Mouse (Mus musculus): ENCODE data around the gene Sept9. TPM values are rescaled to one million over a fixed set of nuclear protein-coding genes. Genes with fewer than 3 reads are reported as not detected.

Gene Sept9
- polyA plus RNA-seq, 1 experiment from 2014 or later, result 186 TPM

DNA sequence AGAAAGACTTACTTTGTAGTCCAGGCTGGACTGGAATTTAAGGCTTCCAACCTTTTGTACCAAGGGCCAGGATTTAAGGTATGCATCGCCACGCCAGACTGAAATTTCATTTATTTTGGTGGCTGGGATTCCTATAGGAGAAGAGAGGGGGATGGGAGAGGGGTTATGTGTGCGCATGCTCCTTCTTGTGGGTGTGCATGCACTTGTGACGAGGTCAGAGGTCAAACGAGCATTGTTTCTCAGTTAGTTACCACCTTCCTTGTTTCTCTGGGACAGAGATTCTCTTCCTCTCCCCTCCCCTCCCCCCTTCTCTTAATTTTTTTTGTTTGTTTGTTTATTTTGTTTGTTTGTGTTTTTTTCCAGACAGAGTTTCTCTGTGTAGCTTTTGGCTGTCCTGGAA is 8.0 kb downstream of the Sept9 start:
- H3K36me3 ChIP-seq, result no peaks in the 10 kb centered on the region
- WGBS, result 54% methylated on average over 5 of the region's 5 CpGs
- 0 out of 2 replicates have a peak overlapping the region, but pooled peaks have one; percentile 56 for H3K27ac ChIP-seq
- DNase-seq (ENCODE audit: low spot score), result no peak
- H3K27me3 ChIP-seq (ENCODE audit: insufficient read depth, poor library complexity, severe bottlenecking), result peaks cover 23% of the 10 kb centered on the region
- H3K4me3 ChIP-seq, result no peak overlapping the region
- H3K9me3 ChIP-seq, result no peaks in the 10 kb centered on the region
- H3K4me1 ChIP-seq (replicated peaks), result peaks cover 44% of the 10 kb centered on the region

DNA sequence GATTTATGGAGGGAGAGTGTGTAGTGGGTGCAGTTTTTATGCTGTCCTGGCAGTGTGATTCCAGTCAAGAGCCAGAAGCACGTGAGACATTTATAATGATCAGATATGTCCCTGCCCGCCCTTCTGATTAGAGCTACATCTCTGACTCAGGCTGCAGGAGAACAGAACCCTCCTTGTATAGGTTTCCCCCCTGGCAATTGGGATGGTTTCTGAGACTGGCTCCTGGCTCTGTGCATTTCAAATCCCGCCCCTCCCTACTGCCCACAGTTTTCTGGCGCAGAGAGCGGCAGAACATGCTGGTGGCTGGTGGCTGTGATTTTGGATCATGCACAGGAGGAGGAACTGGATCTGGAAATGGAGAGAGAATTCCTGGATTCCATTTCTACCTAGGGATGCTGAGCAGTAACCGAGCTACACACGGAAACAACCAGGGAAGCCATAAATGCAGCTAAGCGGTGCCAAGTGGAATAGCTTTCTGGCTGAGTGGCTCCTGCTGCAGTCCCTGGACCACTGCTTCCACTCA is 8.8 kb downstream of the Sept9 start:
- Histone ChIP-seq H3K27ac (0 out of 2 replicates have a peak overlapping the region, but pooled peaks have one; percentile 56), H3K9me3 (no peaks in the 10 kb centered on the region), H3K4me1 (replicated peaks) (peaks cover 42% of the 10 kb centered on the region), H3K4me3 (no peak overlapping the region), H3K36me3 (no peaks in the 10 kb centered on the region), H3K27me3 (ENCODE audit: insufficient read depth, poor library complexity, severe bottlenecking) (peaks cover 16% of the 10 kb centered on the region; the same call in 1 of the 2 replicates)
- WGBS, result 78% methylated on average over 8 of the region's 8 CpGs
- no peak for DNase-seq (ENCODE audit: low spot score)

DNA sequence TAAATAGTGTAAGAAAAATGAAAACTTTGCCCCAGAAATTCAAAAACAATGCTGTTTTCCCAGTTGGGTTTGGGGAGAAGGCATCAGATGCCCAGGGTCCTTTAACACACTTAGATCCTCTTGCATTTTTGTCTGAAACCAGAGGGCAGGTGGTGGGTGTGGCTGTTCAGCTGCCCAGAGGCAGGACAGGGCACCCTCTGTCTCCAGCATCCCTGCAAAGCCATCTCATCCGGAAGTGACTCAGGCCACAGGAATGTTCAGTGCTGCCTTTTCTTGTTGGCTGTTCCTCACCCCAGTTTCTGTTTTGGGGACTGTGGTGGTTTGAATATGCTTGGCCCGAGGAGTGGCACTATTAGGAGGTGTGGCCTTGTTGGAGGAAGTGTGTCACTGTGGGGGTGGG is 17.3 kb downstream of the Sept9 start:
- Histone ChIP-seq H3K27ac (no peak overlapping the region), H3K27me3 (ENCODE audit: insufficient read depth, poor library complexity, severe bottlenecking) (no peaks in the 10 kb centered on the region), H3K36me3 (no peaks in the 10 kb centered on the region), H3K4me1 (replicated peaks) (peaks cover 6% of the 10 kb centered on the region), H3K4me3 (no peak overlapping the region), H3K9me3 (no peaks in the 10 kb centered on the region)
- WGBS, result 71% methylated on average over 2 of the region's 2 CpGs
- DNase-seq (ENCODE audit: low spot score), result no peak

DNA sequence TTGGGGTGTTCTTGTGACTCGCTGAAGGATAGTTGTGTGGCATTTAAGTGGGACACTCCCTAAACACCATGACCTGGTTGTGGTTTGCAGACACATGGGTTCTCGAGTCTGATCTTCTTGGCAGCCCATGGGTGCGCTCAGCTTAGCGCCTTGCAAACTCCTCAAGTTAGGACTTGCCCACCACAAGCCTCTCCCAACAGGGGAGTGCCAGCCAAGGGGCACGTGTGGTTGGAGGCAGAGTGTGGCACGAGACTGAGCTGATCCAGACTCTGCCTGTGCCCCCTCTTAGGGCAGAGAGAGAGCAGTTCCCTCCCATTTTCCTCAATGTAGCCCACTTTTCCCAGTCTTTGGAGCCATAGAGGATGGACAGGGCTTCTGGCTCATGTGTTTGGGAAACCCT is 18.6 kb downstream of the Sept9 start:
- WGBS, result 87% methylated on average over 6 of the region's 6 CpGs
- no peaks in the 10 kb centered on the region for H3K9me3 ChIP-seq
- H3K4me1 ChIP-seq (replicated peaks), result peaks cover 15% of the 10 kb centered on the region
- H3K36me3 ChIP-seq, result no peaks in the 10 kb centered on the region
- no peaks in the 10 kb centered on the region for H3K27me3 ChIP-seq (ENCODE audit: insufficient read depth, poor library complexity, severe bottlenecking)
- no peak overlapping the region for H3K27ac ChIP-seq
- no peak for DNase-seq (ENCODE audit: low spot score)
- no peak overlapping the region for H3K4me3 ChIP-seq

DNA sequence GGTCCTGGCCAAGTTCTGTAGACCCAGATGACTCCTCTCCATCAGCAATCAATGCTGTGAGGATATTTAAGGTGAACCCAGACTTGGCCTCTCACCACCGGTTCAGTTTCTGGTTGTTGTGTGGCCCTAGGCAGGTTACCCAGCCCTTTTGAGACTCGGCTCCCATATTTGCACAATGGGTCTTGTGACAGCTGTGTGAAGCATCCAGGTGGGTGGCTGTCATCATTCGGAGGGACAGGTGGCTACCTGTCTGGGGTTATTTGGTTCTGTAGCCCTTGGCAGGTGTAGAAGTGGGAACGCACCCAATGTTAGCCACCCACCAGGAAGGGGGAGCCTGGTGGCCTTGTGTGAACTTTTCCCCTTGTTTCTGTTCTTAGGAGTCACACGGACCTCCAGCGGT is 19.0 kb downstream of the Sept9 start:
- no peaks in the 10 kb centered on the region for H3K9me3 ChIP-seq
- peaks cover 19% of the 10 kb centered on the region for H3K4me1 ChIP-seq (replicated peaks)
- no peak overlapping the region for H3K27ac ChIP-seq
- no peak for DNase-seq (ENCODE audit: low spot score)
- H3K27me3 ChIP-seq (ENCODE audit: insufficient read depth, poor library complexity, severe bottlenecking), result no peaks in the 10 kb centered on the region
- no peak overlapping the region for H3K4me3 ChIP-seq
- H3K36me3 ChIP-seq, result no peaks in the 10 kb centered on the region
- WGBS, result 91% methylated on average over 6 of the region's 6 CpGs

DNA sequence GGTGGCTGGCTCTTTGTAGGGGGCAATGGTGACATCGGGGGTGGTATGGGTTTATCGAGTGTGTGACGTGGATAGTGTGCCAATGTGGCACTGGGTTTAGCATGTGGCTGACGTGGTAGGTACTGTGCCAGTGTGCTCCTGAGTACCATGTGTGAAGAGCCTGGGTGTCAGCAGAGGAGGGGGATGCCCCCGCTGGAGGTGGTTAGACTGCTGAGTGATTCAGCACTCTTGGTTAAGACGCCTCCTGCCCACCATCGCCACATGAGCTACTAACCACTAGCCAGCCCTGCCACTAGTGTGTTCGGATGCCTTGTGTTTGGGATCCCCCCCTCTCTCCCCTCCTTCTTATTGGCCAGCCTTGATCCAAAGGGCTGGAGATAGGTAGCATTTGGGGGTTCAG is 21.3 kb downstream of the Sept9 start:
- DNase-seq (ENCODE audit: low spot score), result no peak
- Histone ChIP-seq H3K9me3 (no peaks in the 10 kb centered on the region), H3K4me1 (replicated peaks) (peaks cover 32% of the 10 kb centered on the region), H3K27ac (0 out of 2 replicates have a peak overlapping the region, but pooled peaks have one; percentile 6), H3K4me3 (no peak overlapping the region), H3K27me3 (ENCODE audit: insufficient read depth, poor library complexity, severe bottlenecking) (no peaks in the 10 kb centered on the region), H3K36me3 (no peaks in the 10 kb centered on the region)
- 94% methylated on average over 8 of the region's 8 CpGs for WGBS

DNA sequence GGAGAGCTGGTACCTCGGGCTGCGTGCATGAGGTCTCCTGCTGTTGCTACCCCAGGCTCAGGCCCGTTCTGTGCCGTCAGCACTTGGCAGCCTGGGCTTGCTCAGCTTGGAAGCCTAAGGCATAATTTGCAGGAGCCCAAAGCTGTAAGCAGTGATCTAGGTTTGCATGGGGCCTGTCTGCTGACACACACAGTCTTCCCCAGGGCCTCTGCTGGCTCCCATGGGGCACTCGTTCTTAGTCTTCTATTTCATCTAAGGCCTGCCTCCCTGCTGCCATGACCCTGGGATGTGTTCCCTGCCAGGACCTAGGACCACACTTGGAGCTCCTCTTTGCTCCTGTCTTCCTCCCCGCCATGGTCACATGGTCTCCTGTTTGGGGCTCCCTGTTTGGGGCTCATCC is 21.7 kb downstream of the Sept9 start:
- no peaks in the 10 kb centered on the region for H3K36me3 ChIP-seq
- H3K27me3 ChIP-seq (ENCODE audit: insufficient read depth, poor library complexity, severe bottlenecking), result no peaks in the 10 kb centered on the region
- no peak overlapping the region for H3K27ac ChIP-seq
- no peak for DNase-seq (ENCODE audit: low spot score)
- WGBS, result 77% methylated on average over 6 of the region's 6 CpGs
- H3K4me3 ChIP-seq, result no peak overlapping the region
- peaks cover 36% of the 10 kb centered on the region for H3K4me1 ChIP-seq (replicated peaks)
- H3K9me3 ChIP-seq, result no peaks in the 10 kb centered on the region

DNA sequence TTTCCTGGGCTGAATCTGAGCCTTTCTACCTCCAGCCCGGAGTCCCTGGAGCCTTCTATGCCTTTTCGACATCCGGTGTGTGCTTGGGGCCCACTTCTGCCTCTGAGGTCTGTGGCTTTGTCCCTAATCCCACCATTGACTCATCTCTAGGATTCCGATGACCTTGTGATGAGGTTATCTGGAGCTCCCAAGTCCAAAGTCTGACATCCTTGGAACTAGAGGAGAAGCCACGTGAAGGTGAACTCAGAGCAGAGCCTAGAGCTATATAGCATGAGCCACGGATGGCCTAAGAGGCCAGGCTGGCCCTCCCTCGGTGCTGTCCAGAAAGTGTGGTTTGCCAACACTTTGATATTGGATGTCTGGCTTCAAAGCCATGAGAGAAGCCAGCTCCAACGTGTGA is 23.4 kb downstream of the Sept9 start:
- peaks cover 37% of the 10 kb centered on the region for H3K4me1 ChIP-seq (replicated peaks)
- H3K4me3 ChIP-seq, result no peak overlapping the region
- H3K27ac ChIP-seq, result no peak overlapping the region
- no peaks in the 10 kb centered on the region for H3K36me3 ChIP-seq
- no peaks in the 10 kb centered on the region for H3K9me3 ChIP-seq
- WGBS, result 74% methylated on average over 8 of the region's 8 CpGs
- H3K27me3 ChIP-seq (ENCODE audit: insufficient read depth, poor library complexity, severe bottlenecking), result no peaks in the 10 kb centered on the region
- DNase-seq (ENCODE audit: low spot score), result no peak

DNA sequence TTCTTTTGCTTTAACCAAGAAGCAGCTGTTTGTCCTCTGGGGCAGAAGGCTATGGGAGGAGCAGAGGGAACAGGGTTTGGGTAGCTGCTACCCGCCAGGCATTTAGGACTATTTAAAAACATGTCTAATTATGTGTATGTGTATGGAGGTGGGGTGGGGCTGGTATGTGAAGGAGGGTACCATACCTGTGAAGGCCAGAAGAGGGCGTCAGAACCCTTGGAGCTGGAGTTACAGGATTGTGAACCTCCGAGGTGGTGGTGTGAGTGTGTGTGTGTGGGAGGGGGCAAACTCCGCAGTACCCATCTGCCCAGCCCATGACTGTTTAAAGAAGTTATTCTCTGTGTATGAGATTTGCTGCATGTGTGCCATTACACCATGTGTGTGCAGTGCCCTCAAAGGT is 25.3 kb downstream of the Sept9 start:
- Histone ChIP-seq H3K36me3 (no peaks in the 10 kb centered on the region), H3K27me3 (ENCODE audit: insufficient read depth, poor library complexity, severe bottlenecking) (no peaks in the 10 kb centered on the region), H3K4me1 (replicated peaks) (peaks cover 43% of the 10 kb centered on the region), H3K9me3 (no peaks in the 10 kb centered on the region), H3K4me3 (no peak overlapping the region), H3K27ac (no peak overlapping the region; the same call in 1 of the 2 replicates)
- no peak for DNase-seq (ENCODE audit: low spot score)
- 64% methylated on average over 4 of the region's 4 CpGs for WGBS

DNA sequence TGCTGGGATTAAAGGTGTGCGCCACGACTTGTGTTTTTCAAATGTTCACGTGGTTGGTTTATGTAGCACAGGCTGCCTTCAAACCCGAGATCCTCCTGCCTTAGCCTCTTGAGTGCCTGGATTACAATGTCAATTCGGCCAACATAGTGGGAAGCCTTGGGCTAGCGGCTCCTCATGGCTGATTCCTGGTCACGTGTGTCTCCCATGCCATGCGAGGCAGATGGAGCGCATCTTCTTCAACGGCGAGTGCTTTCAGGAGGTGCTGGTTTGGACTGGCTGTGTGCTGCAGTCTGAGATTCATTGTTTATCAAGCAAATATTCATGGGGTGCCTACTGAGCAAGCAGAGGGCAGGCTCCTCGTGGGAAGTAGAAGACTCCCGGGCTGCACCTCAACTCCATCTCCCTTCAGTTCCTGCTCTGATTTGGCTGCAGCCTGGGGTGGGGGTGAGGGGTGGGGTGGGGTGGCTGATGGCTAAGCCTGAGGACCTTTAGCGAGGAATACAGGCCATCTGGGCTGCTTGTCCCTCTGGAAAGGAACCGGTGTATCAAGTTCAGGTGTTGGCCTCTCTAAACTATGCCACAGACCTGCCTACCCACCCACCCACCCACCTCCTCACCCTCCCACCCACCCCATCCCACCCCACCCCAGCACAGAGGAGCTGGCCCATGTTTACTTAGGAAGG is 26.2 kb downstream of the Sept9 start:
- no peak for DNase-seq (ENCODE audit: low spot score)
- Histone ChIP-seq H3K4me1 (replicated peaks) (peaks cover 43% of the 10 kb centered on the region), H3K36me3 (no peaks in the 10 kb centered on the region), H3K27ac (0 out of 2 replicates have a peak overlapping the region, but pooled peaks have one; percentile 29), H3K9me3 (no peaks in the 10 kb centered on the region), H3K4me3 (no peak overlapping the region), H3K27me3 (ENCODE audit: insufficient read depth, poor library complexity, severe bottlenecking) (no peaks in the 10 kb centered on the region)
- 84% methylated on average over 15 of the region's 15 CpGs for WGBS

DNA sequence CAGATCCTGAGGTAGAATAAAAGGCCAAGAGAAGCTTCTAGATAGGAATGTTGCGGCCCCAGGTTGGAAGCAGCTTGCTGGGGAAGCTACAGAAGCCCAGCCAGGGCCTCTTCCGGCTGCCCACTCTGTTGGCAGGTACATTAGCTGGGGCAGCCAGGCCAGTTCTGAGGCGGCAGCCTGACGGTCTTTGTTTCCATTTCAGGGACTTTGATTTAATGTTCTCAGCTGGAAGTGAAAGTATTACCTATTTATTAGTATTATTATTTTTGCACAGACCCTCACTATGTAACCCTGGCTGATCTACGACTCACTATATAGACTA is 26.7 kb downstream of the Sept9 start:
- H3K4me3 ChIP-seq, result no peak overlapping the region
- WGBS, result 87% methylated on average over 5 of the region's 5 CpGs
- H3K4me1 ChIP-seq (replicated peaks), result peaks cover 40% of the 10 kb centered on the region
- no peaks in the 10 kb centered on the region for H3K36me3 ChIP-seq
- DNase-seq (ENCODE audit: low spot score), result no peak
- no peaks in the 10 kb centered on the region for H3K9me3 ChIP-seq
- no peaks in the 10 kb centered on the region for H3K27me3 ChIP-seq (ENCODE audit: insufficient read depth, poor library complexity, severe bottlenecking)
- H3K27ac ChIP-seq, result 0 out of 2 replicates have a peak overlapping the region, but pooled peaks have one; percentile 29

DNA sequence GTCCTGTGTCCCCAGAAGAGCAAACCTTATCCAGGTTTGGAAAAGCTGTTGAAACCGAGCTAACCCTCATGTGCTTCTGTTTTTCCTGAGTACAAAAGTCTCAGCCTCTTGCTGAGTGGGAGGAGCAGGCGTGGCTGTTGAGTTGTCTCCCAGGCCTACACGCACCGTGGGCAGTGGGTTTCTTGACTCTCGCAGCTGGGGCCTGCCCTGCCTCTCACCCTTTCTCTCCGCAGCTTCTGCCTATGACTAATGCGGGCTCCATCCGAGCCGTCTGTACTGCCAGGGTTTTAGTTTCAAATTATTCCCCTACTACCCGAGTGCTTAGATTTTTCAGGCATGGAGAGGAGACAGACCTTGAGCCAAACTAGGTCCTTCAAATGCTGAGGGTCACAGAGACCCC is 28.7 kb downstream of the Sept9 start:
- Histone ChIP-seq H3K4me3 (no peak overlapping the region), H3K4me1 (replicated peaks) (peaks cover 44% of the 10 kb centered on the region), H3K9me3 (no peaks in the 10 kb centered on the region), H3K36me3 (no peaks in the 10 kb centered on the region), H3K27me3 (ENCODE audit: insufficient read depth, poor library complexity, severe bottlenecking) (0 out of 2 replicates have a peak, but pooled peaks cover under 1% of the 10 kb centered on the region), H3K27ac (0 out of 2 replicates have a peak overlapping the region, but pooled peaks have one; percentile 13)
- DNase-seq (ENCODE audit: low spot score), result no peak
- WGBS, result 52% methylated on average over 10 of the region's 10 CpGs

DNA sequence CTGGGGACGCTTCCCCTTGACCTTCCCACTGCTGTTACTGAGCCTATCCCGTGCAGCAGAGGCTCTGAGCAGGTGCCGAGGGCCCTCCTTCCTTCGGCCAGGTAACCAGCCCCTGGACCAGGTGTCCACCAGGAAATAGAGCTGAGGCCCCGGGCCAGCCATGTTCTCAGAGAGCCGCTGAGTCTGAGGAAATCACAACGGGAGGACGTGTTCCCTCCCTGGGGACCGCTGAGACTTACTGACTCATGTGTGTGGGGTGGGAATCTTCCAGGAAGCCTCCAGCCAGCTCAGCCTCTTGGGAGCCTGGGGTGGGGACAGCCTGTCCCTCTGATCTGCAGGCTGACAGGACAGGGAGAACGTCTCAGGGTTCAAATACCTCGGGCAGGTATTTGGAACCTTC is 32.1 kb downstream of the Sept9 start:
- Histone ChIP-seq H3K9me3 (no peaks in the 10 kb centered on the region), H3K27me3 (ENCODE audit: insufficient read depth, poor library complexity, severe bottlenecking) (peaks cover 25% of the 10 kb centered on the region; the same call in 1 of the 2 replicates), H3K27ac (peak overlapping the region; percentile 75; the same call in 1 of the 2 replicates), H3K36me3 (no peaks in the 10 kb centered on the region), H3K4me1 (replicated peaks) (peaks cover 58% of the 10 kb centered on the region), H3K4me3 (peak overlapping the region; percentile 27; the same call in 1 of the 2 replicates)
- 67% methylated on average over 11 of the region's 11 CpGs for WGBS
- no peak for DNase-seq (ENCODE audit: low spot score)

All from hindbrain, embryonic 10.5 days (tissue).